19 mouse cellular contexts compared by ENCODE assay signal in genomic region chr13:11344500-11344899, GRCm38 (mm10).
DNase-seq lines count a peak whose midpoint lies in the region; ATAC-seq lines count a peak whose summit lies in the region.
"Had no signal": no experiment of that assay in that cellular context is flagged by ENCODE, and none has a peak within 500 bp of the region (broad histone marks: within the 10 kb centered on the region; RNA-seq: fewer than 3 reads in every experiment).

No protein-coding gene starts in this region.

- H3K4me2 ChIP-seq in forebrain, embryonic 14.5 days (ENCODE audit: low read length) = no peak overlapping the region
- no peak overlapping the region for H3K4me2 ChIP-seq in forebrain, embryonic 12.5 days
- no peak overlapping the region for H3K4me2 ChIP-seq in neural tube, embryonic 14.5 days (ENCODE audit: low read depth, low read length)
- H3K4me2 ChIP-seq: embryonic facial prominence, embryonic 13.5 days; forebrain, embryonic 13.5 days; heart, embryonic 12.5 days; intestine, embryonic 15.5 days had no signal

- H3K9ac ChIP-seq in forebrain, embryonic 14.5 days (ENCODE audit: low read length) = no peak overlapping the region
- no peak overlapping the region for H3K9ac ChIP-seq in forebrain, embryonic 12.5 days
- H3K9ac ChIP-seq in neural tube, embryonic 14.5 days (replicated peaks; ENCODE audit: low read depth, low read length) = no peak overlapping the region
- H3K9ac ChIP-seq: embryonic facial prominence, embryonic 13.5 days; forebrain, embryonic 13.5 days; heart, embryonic 12.5 days; intestine, embryonic 15.5 days had no signal

- no peak for ATAC-seq in forebrain, embryonic 14.5 days
- no peak for ATAC-seq in forebrain, embryonic 12.5 days (ENCODE audit: low FRiP score)
- ATAC-seq in neural tube, embryonic 14.5 days (ENCODE audit: low read depth) = peak; percentile 72
- ATAC-seq: activated CD4-positive, CD25-positive, alpha-beta regulatory T cell, adult 4 months; forebrain, embryonic 13.5 days; intestine, embryonic 15.5 days; Patski had no signal

- intact Hi-C loops in left cerebral cortex, postnatal 4 days (cut with DNase I) = no loop called here

- WGBS in forebrain, embryonic 14.5 days = 44% methylated on average over 2 of the region's 2 CpGs
- 69% methylated on average over 2 of the region's 2 CpGs for WGBS in forebrain, embryonic 12.5 days
- WGBS in neural tube, embryonic 14.5 days = 56% methylated on average over 2 of the region's 2 CpGs

- DNase-seq in forebrain, embryonic 14.5 days (ENCODE audit: low spot score) = peak; percentile 41
- DNase-seq in left cerebral cortex, postnatal 4 days = peak; percentile 68
- DNase-seq in left cerebral cortex, adult 18-20 months (ENCODE audit: low spot score in 2 of 2) = no peak
- no peak for DNase-seq in neural tube, embryonic 10.5 days (ENCODE audit: extremely low spot score, low spot score)
- no peak for DNase-seq in thymus, postnatal 4 days
- DNase-seq: adrenal gland, postnatal 14 days; cerebellum, adult 18-20 months; cerebellum, postnatal 36 days; gastrocnemius, adult 2 months; gastrocnemius, postnatal 25 days had no signal

- H3K9me3 ChIP-seq in forebrain, embryonic 14.5 days (replicated peaks; ENCODE audit: control insufficient read depth, low read length) = no peaks in the 10 kb centered on the region
- no peaks in the 10 kb centered on the region for H3K9me3 ChIP-seq in forebrain, embryonic 12.5 days
- no peaks in the 10 kb centered on the region for H3K9me3 ChIP-seq in neural tube, embryonic 14.5 days (ENCODE audit: control insufficient read depth, low read length)
- H3K9me3 ChIP-seq: embryonic facial prominence, embryonic 13.5 days; forebrain, embryonic 13.5 days; heart, embryonic 12.5 days; intestine, embryonic 15.5 days had no signal

- H3K4me3 ChIP-seq in forebrain, embryonic 14.5 days (ENCODE audit: low read depth, low read length) = no peak overlapping the region
- no peak overlapping the region for H3K4me3 ChIP-seq in forebrain, embryonic 12.5 days (replicated peaks)
- H3K4me3 ChIP-seq in neural tube, embryonic 14.5 days (ENCODE audit: low read depth, low read length) = no peak overlapping the region
- H3K4me3 ChIP-seq: embryonic facial prominence, embryonic 13.5 days; forebrain, embryonic 13.5 days; gastrocnemius, adult 2 months; heart, embryonic 12.5 days; intestine, embryonic 15.5 days had no signal

- peaks cover 5% of the 10 kb centered on the region; the same call in 1 of the 2 replicates for H3K4me1 ChIP-seq in forebrain, embryonic 14.5 days (ENCODE audit: control insufficient read depth, insufficient read depth, low read length)
- H3K4me1 ChIP-seq in forebrain, embryonic 12.5 days = no peaks in the 10 kb centered on the region; the same call in 1 of the 2 replicates
- no peaks in the 10 kb centered on the region for H3K4me1 ChIP-seq in neural tube, embryonic 14.5 days (ENCODE audit: control insufficient read depth, insufficient read depth, low read length)
- H3K4me1 ChIP-seq: embryonic facial prominence, embryonic 13.5 days; heart, embryonic 12.5 days; intestine, embryonic 15.5 days had no signal

- no peaks in the 10 kb centered on the region for H3K36me3 ChIP-seq in forebrain, embryonic 14.5 days (ENCODE audit: control insufficient read depth, insufficient read depth, low read length)
- H3K36me3 ChIP-seq in forebrain, embryonic 12.5 days (replicated peaks) = no peaks in the 10 kb centered on the region
- H3K36me3 ChIP-seq in neural tube, embryonic 14.5 days (ENCODE audit: control insufficient read depth, insufficient read depth, low read length) = no peaks in the 10 kb centered on the region
- H3K36me3 ChIP-seq: embryonic facial prominence, embryonic 13.5 days; heart, embryonic 12.5 days; intestine, embryonic 15.5 days had no signal

- no peaks in the 10 kb centered on the region for H3K27me3 ChIP-seq in forebrain, embryonic 14.5 days (replicated peaks; ENCODE audit: control insufficient read depth, insufficient read depth, low read length)
- H3K27me3 ChIP-seq in forebrain, embryonic 12.5 days = no peaks in the 10 kb centered on the region
- no peaks in the 10 kb centered on the region for H3K27me3 ChIP-seq in neural tube, embryonic 14.5 days (ENCODE audit: control insufficient read depth, insufficient read depth, low read length)
- H3K27me3 ChIP-seq: CH12.LX; embryonic facial prominence, embryonic 13.5 days; forebrain, embryonic 13.5 days; heart, embryonic 12.5 days; intestine, embryonic 15.5 days; Patski had no signal

- H3K27ac ChIP-seq in forebrain, embryonic 14.5 days (ENCODE audit: low read depth, low read length) = no peak overlapping the region
- H3K27ac ChIP-seq in forebrain, embryonic 12.5 days = no peak overlapping the region
- H3K27ac ChIP-seq in neural tube, embryonic 14.5 days (ENCODE audit: low read depth, low read length) = no peak overlapping the region
- H3K27ac ChIP-seq: embryonic facial prominence, embryonic 13.5 days; forebrain, embryonic 13.5 days; gastrocnemius, adult 2 months; intestine, embryonic 15.5 days had no signal

Comparison
In these comparisons a context has a peak if more than half of its experiments do, and no peak if none do; other contexts are left out.
1. DNase-seq: peak in forebrain, embryonic 14.5 days (single experiment) and left cerebral cortex, postnatal 4 days (single experiment); none in left cerebral cortex, adult 18-20 months (0 of 2), neural tube, embryonic 10.5 days (single experiment) and thymus, postnatal 4 days (single experiment).